Mouse (Mus musculus) left cerebral cortex, adult 11 months (tissue): Measurements from ENCODE around the gene Gm3005.
"Not testable (repeated sequence)": the region's sequence is repeated elsewhere in the genome, so short reads cannot be mapped to it uniquely, and the experiment has no call there.

Experiments used
- DNase-seq: peaks from one replicate; pipeline ENCODE4 v3.0.0; 2022; ENCODE audit warnings: low spot score

Gene Gm3005

GRCm38 (mm10) chr14:3427803-3428202 is at the start of gene Gm3005:
Gene Gm3005 (plus strand): TSS chr14:3428103.
- not testable (repeated sequence) for DNase-seq

GRCm38 (mm10) chr14:3394793-3395192 is 33.1 kb upstream of the Gm3005 start, which contains the start of gene Gm10413:
Gene Gm10413 (plus strand): TSS chr14:3395093.
- DNase-seq, result not testable (repeated sequence)

GRCm38 (mm10) chr14:3412314-3412713 is 15.6 kb upstream of the Gm3005 start, which contains the start of gene Gm10409:
Gene Gm10409 (plus strand): TSS chr14:3412614.
- not testable (repeated sequence) for DNase-seq

DNA sequence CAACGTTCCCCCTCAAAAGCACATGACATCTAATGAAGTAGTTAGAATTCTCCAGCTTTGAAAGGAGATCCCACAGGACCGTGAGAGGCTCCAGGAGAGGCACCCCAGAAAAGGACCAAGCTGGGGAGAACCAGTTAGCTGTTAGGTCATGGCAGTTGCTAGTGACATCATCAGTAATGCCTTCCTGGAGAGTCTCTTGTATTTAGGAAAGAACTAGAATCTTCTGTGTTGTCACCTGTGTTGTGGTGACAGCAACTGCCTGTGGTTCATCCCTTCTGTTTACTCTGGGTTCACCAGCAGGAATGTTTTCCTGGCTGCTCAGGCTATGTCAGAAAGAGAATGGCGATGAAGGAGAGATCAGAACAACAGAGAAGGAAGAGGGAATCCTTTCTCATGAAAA is 21.2 kb downstream of the Gm3005 start, which contains the start of gene Gm10408:
Gene Gm10408 (plus strand): TSS at position 301 of the 400 bp plus-strand sequence.
- DNase-seq, result not testable (repeated sequence)

GRCm38 (mm10) chr14:3634212-3634611 is 206.3 kb downstream of the Gm3005 start, which contains the start of gene Gm3012:
Gene Gm3012 (plus strand): TSS chr14:3634512.
- not testable (repeated sequence) for DNase-seq
